Mouse (Mus musculus) lung, adult 18-20 months (tissue): ENCODE results near the gene Adat3.
"Not testable (repeated sequence)": the region's sequence is repeated elsewhere in the genome, so short reads cannot be mapped to it uniquely, and the experiment has no call there.

Experiments used
- DNase-seq, 2 experiments: peaks; one replicate each; pipeline ENCODE4 v3.0.0; 2022; ENCODE audit warnings: mixed read lengths in 2 of 2

The Adat3 gene

GRCm38 (mm10) chr10:80611024-80611423, 8.3 kb downstream of the Adat3 start:
- peak; percentile 48 for DNase-seq

DNA sequence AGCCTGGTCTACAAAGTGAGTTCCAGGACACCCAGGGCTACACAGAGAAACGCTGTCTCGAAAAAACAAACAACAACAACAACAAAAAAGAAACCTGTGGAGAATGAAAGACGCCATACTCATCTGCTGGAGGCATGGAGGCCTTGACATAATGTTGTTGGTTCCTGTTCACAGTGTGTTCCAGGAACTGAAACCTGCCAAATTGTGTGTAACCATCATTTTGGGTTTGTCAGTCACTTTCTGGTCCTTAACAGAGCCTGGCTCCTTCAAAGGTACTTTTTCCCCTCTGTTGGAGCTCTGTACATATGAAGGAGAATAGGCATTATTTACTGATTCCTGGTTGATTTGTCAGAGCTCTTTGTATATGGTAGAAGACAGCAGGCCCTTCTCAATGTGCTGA, 9.2 kb downstream of the Adat3 start:
- no peak for DNase-seq

DNA sequence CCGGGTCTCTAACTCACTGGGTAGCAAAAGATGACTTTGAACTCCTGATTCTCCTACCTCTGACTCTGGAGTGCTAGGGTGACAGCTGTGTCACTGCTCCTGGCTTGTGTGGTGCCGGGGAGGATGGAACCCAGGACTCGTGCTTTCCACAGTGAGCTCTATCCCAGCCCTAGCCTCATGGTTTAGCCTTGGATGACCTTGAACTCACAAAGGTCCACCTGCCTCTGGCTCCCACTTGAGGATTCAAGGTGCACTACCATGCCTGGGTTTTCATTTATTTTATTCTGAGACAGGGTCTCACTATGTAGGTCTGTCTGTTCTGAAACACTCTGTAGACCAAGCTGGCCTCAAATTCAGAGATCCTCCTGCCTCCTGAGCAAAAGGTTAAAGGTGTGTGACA, 11.1 kb downstream of the Adat3 start:
- DNase-seq: no peak

GRCm38 (mm10) chr10:80614351-80614750, 11.7 kb downstream of the Adat3 start:
- DNase-seq: no peak

DNA sequence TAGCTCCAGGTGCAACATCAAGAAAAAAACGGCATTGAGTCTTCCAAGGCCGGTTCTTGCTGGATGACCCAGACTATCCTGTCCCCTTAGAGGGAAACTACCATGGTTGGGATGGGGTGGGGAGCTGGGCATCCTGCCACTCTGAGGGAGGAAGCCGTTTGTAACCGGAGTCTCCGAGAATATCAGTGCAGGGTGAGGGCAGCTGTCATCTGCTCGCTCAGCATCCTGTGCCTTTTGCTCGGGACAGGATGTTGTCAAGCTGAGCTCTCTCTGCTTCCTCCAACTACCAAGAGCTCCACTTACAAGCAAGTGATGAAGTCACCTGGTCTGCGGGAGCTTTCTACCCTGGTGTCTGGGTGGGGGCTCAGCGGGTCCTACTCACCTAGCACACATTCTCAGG, 15.5 kb downstream of the Adat3 start:
- DNase-seq: peak; percentile 55 to 59

DNA sequence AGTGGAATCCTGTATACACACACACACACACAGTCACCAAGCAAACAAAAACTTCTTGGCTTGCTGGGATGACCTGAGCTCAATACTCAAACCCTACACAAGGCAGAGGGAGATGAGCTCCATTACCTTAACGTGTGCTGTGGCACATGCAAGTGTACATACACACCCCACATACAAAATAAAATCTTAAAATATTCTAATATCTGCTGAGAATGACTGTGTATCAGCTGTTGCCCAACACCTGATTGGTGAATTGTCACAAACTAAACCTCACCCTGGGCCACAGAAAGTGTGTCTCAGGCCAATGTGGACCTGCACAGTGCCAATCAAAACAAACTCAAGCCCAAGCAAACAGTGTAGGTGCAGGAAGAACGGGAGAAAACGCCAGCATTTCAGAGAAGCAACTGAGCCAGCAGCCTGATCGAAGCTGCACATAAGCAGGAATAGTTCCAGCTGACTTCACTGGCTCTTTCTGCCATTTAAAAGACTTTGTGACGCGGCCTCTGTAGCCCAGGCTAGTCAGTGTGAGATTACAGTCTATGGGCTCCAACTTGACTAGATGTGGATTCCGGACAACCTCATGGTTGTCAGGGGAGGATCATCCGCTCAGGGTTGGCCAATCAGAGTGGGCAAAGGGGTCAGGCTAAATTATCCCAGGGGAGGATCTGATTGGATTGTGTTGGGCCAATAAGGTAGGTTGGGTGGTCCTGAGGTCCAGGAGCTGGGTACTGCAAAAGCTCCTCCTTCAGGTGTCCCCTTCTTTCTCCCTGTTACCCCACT, 17.0 kb downstream of the Adat3 start:
- peak in 1 of 2 experiments; percentile 63 for DNase-seq

DNA sequence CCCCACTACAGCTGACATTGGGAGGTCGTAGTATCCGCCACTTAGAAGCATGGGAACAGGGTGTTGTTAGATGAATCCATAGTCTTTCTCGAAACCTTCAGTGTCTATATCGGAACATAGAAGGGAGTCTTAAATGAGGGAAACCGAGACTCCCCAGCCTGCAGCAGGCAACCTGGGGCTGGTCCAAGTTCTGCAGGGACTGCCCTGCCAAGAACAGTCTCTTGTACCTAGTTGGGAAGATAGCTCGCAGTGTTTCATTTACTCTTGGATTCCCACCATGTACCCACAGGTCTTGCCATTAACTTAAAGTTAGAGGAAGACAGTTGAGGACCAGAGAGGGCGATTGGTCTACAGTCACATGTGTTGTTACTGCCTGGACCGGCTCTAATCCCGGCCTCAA, 17.7 kb downstream of the Adat3 start:
- no peak for DNase-seq

DNA sequence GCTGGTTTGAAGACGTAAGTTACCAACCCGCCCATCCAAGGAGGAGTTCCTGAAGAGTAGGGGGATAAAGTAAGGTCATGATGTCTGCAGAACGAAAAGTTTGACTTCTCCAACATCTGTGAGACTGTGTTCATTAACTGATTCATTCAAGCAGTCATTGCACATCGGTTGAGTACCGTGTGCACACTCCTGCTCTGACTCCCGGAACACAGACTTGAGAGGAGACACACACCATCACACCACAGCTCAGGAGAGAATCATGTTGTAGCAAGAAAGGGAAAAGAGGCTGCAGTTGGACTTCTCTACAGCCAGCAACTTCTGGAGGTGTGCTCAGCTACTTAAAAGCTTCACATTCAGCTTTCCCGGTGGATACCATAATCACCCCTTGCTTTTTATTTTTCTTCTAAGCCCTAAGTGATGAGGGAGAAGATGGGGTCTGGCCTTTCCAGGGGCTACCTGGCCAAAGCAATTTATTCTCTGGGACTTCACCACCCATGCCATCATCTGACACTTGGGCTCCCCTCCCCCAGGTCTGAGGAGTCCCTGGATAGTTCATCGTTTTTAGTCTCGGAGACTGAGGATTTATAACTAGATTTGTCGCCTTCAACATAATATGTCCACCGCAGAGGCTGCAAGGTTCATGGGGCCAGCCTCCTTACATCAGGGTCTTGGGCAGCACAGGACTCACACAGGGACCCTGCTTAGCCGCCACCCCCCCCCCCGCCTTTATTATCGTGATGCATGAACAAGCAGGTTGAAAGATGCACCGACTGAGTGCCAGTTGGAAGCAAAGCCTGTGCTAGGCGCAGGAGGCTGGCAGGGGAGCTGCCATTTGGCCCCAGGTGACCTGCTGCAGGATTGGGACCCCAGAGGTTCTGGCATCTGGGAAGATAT, 18.4 kb downstream of the Adat3 start:
- DNase-seq: no peak

DNA sequence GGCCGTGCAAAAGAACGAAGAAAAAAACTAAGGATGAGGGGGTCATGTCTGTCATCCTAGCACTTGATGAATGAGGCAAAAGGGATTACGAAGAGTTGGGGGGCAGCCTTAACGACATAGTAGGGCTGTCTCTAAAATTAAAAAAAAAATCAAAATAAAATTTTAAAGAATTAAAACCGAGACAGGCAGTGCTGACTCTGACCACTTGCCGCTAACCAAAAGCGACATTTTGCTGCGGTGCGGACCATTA, 18.9 kb downstream of the Adat3 start:
- DNase-seq: no peak

DNA sequence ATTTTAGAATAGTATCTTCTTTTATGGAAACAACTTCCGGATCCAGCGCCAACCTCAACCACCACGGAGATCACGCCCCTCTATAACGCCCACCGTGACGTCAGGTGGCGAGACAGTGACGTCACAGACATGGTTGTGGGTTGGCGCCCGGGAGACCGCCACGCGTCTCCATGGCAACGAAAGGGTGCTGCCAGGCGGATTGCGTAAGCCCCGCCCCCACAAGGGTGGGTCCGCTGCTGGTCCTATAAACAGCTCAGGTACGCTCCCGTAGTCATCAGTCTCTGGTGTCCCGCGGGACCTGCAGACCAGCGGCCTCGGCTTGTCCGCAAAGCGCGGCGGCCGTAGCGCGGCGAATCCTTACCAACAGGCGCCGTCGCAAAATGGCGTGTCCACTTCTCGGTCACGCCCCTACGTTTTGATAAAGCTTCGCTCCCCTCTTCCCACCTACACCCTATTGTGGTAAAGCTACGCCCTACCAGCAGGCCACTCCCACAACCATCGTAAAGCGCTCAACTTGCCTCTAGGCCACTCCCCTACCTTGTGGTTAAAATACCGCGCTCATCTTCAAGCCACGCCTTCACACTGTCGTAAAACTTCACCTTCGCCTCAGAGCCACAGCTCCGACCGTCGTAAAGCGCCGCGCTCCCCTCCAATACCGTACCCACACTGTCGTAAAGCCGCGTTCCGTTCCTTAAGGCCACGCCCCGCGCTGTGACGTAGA, 19.4 kb downstream of the Adat3 start:
- DNase-seq: peak; percentile 99

DNA sequence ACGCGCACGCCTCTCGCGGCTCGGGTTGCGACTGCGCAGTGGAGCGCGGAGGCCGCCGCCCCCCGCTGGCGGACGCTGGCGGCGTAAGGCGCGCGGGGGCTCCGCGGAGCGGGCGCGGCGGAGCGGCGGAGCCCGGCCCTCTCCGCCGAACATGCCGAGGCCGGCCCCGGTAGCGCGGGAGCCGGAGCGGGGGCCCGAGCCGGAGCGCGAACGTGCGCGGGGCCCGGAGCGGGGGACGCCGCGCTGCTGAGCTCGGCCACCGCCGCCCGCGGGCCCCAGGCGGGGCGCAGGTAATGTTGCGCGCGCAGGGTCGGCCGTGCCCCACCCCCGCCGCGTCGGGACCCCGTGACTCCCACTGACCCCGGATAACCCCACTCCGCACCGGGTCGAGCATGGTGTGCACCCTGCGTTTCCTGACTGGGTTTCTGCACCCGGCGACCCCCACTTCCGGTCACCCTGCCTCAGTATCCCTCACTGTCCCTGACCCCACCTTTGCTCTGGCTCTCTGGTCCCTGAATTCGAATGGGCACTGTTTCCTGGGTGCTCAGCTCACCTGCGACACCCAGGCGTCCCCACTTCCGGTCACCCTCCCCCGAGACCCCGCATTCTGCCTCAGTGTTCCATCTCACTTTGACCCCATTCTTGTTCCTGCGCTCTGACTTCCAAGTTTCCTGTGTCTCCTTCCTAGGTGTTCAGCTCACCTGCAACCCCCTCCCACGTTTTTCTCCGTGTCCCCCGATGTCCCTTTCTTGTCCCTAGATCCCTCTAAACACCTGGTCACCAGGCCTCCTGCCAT, 20.2 kb downstream of the Adat3 start, which contains the start of gene Csnk1g2:
Gene Csnk1g2, plus strand, starts transcription at position 178 of the 796 bp plus-strand sequence.
- DNase-seq: peak; percentile 46 to 49

- peak; percentile 73 to 75 for DNase-seq
Measured at GRCm38 (mm10) chr10:80623457-80624191, 20.9 kb downstream of the Adat3 start.

GRCm38 (mm10) chr10:80625764-80626163, 23.1 kb downstream of the Adat3 start:
- no peak for DNase-seq

DNA sequence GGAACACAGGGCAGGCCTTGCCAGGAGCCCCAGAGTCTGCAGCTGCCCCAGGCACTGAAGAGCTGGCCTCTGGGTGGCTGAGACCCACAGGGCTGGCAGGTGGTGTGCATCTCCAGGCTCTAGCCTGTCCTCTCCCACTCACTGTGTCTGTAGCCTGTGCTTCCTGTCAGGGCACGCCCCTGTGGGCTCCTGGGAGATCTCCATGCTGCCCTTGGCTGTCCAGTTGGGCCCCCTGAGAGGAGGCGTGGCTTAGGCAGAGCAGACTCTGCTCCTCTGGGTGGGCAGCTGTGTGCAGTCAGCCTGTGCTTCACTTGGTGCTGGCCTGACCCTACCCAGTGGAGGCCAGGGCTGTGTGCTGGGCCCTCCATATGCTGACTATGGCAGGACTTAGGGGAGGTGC, 25.0 kb downstream of the Adat3 start:
- no peak for DNase-seq

DNA sequence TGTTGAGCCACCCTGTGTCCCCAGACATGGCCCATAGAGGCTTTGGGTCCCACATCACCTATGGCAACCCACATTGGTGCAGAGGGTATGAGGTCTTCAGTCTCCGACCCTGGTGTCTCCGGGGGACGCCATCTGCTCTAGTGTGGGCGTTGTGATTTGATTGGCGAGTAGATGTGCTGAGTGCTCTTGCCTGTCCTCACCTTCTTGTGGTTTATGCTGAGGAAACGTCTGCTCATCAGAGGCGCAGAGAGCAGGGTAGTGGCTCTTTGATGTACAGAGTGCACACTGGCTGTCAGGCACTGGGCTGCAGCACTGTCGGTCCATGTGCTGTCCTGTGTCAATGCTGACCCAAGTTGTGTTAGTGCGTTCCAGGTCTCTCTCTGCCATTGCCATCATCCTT, 26.2 kb downstream of the Adat3 start:
- DNase-seq: no peak

DNA sequence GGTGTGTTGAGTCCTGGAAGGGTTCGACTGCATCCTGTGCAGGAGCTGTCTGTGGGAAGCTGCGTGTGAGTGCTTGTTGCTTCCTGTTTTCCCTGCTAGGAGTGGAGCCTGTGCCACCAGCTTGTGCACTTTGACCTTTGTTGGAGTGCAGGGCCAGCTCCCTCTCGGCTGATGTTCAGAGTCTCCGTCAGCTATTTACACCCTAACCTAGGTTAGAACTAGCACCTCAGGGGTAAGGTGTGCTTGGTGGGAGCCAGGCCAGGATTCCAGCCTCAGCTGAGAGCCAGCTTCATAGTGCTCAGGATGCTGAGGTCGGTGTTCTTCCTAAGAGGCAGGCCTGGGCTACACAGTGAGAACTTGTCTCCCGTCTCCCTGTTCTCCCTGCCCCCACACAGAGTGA, 32.7 kb downstream of the Adat3 start:
- no peak for DNase-seq

- no peak for DNase-seq
Measured at GRCm38 (mm10) chr10:80646936-80647335, 44.3 kb downstream of the Adat3 start.

DNA sequence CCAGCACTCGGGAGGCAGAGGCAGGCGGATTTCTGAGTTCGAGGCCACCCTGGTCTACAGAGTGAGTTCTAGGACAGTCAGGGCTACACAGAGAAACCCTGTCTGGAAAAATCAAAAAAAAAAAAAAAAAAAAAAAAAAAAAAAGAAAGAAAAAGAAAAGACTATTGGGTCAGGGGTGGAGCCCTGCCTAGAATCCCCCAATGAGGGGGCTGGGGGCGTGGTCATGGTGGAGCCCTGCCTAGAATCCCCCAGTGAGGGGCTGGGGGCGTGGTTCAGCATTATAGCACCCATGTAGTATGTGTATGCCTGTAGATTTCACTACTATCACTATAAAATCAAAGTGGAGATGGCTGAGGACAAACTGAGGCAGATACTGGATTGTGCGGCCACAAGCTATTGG, 47.2 kb downstream of the Adat3 start:
- not testable (repeated sequence) for DNase-seq

GRCm38 (mm10) chr10:80650392-80650791, 47.7 kb downstream of the Adat3 start:
- no peak for DNase-seq

- DNase-seq: no peak
Measured at GRCm38 (mm10) chr10:80653156-80653720, 50.6 kb downstream of the Adat3 start.

- DNase-seq: no peak
Measured at GRCm38 (mm10) chr10:80654866-80655265, 52.2 kb downstream of the Adat3 start.
